Mouse (Mus musculus) embryonic fibroblast, embryonic 13.5 days (primary cell): ENCODE data around the gene Atp6v1a. TPM values are rescaled to one million over a fixed set of nuclear protein-coding genes. Genes with fewer than 3 reads are reported as not detected.

Source experiments
- H3K27ac ChIP-seq: 2 replicates; pipeline ENCODE4 v1.5.1; 2012; ENCODE audit warnings: low read length, control low read depth, inconsistent platforms; ENCODE audit not compliant: insufficient read depth
- H3K4me1 ChIP-seq: 2 replicates; pipeline ENCODE4 v1.6.1; 2011; ENCODE audit warnings: low read length; ENCODE audit not compliant: control insufficient read depth, insufficient read depth
- H3K4me3 ChIP-seq: 2 replicates; pipeline ENCODE4 v1.5.1; 2011; ENCODE audit warnings: mild to moderate bottlenecking, control low read depth, low read length; ENCODE audit not compliant: insufficient read depth
- CTCF ChIP-seq: IDR thresholded peaks from 2 replicates; pipeline ENCODE4 v1.5.1; 2011; ENCODE audit warnings: mild to moderate bottlenecking, control low read depth, low read length, moderate library complexity, borderline replicate concordance; ENCODE audit not compliant: insufficient read depth
- POLR2A ChIP-seq: IDR thresholded peaks from 2 replicates; pipeline ENCODE4 v1.6.1; 2011; ENCODE audit warnings: low read depth, mild to moderate bottlenecking, control low read depth, low read length, moderate library complexity
- polyA plus RNA-seq: library from polyadenylated mRNA; stranded (reverse); fragments of >200 nt; gene quantifications from 2 replicates; pipeline ENCODE4 v1.2.4, GENCODE M21; 2011; ENCODE audit warnings: low read depth; ENCODE audit not compliant: missing spikeins, insufficient read length

Gene Atp6v1a
- polyA plus RNA-seq, 1 experiment, result 82.2 TPM

DNA sequence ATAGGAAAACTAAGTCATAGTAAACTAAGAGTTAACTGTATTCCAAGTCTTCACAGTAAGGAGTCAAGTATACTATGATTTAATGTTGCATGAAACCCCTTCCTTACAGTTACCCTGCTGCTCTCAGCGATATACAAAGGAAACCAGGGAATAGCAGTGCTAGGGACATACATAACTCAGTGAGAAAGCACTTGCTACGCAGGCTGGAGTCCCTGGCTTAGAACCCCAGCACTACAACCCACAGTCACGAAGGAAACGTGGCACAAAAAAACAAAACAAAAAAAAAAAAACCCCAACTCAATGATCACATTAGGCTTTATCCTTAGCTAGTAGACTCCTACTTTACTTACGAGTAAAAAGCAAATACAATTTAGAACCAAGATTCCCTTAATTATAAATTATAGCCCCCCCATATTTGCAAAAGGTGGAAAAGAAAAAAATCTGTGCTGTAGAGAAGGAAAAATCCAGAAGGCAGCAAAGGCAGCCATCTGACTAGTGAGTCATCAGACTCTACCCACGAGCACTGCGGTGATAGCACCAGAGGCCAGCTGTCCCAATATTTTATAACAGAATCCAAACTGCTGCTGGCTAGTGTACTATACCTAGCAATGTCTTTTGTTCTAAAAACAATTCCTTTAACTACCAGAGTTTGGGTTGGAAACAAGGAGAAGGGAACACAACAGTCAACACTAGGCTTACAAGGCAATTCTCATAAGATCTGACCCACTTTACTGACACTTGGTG is 16.4 kb downstream of the Atp6v1a start:
- H3K4me1 ChIP-seq, result peaks cover 7% of the 10 kb centered on the region
- TF ChIP-seq POLR2A, result no peak
- TF ChIP-seq CTCF, result no peak
- H3K4me3 ChIP-seq, result no peak overlapping the region
- H3K27ac ChIP-seq, result peak overlapping the region; percentile 34

DNA sequence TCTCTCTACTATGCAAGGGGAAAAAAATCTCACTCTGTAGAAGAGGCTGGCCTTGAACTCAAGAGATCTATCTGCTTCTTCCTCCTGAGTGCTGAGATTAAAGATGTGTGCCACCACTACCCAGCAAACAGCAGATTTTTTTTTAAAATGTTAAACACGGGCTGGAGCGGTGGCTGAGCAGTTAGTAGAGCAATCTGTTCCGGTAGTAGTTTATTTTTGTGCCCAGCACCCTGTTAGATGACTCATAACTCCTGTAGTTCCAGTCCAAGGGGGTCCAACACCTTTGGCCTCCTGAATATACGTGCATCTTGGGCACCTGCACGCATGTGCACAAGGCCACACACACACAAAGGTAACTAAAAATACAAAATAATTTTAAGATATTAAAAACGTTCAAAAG is 16.9 kb downstream of the Atp6v1a start:
- TF ChIP-seq POLR2A, result no peak
- TF ChIP-seq CTCF, result no peak
- H3K4me3 ChIP-seq, result no peak overlapping the region
- H3K4me1 ChIP-seq, result peaks cover 7% of the 10 kb centered on the region
- H3K27ac ChIP-seq, result peak overlapping the region; percentile 34

GRCm38 (mm10) chr16:44122122-44122521 is 17.4 kb downstream of the Atp6v1a start:
- Histone ChIP-seq H3K4me1 (peaks cover 7% of the 10 kb centered on the region), H3K4me3 (no peak overlapping the region), H3K27ac (no peak overlapping the region)
- TF ChIP-seq POLR2A (no peak), CTCF (no peak)

- TF ChIP-seq POLR2A (no peak), CTCF (no peak)
- H3K4me3 ChIP-seq, result no peak overlapping the region
- no peak overlapping the region for H3K27ac ChIP-seq
- peaks cover 5% of the 10 kb centered on the region for H3K4me1 ChIP-seq
Measured at GRCm38 (mm10) chr16:44119753-44120501, 19.6 kb downstream of the Atp6v1a start.

DNA sequence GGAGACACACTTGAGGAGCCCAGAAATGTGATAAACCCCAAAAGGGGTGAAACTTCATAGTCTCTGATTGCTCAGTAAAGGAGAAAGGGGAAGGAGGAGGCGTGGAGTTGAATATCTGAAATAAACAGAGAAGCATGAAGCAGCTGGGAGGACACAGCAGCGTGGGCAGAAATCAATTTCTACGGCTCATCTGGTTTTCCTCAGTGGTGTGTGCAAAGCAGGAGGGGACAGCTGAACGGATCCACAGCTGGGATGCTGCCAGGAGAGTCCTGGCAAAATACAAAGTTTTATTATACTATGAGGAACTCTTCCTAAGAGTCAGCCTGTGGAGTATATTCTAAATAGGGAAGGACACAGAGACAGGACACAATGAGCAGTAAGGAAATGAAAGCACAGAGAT is 30.5 kb downstream of the Atp6v1a start:
- TF ChIP-seq CTCF (no peak), POLR2A (no peak)
- Histone ChIP-seq H3K4me3 (no peak overlapping the region), H3K27ac (no peak overlapping the region), H3K4me1 (no peaks in the 10 kb centered on the region; the same call in 1 of the 2 replicates)

DNA sequence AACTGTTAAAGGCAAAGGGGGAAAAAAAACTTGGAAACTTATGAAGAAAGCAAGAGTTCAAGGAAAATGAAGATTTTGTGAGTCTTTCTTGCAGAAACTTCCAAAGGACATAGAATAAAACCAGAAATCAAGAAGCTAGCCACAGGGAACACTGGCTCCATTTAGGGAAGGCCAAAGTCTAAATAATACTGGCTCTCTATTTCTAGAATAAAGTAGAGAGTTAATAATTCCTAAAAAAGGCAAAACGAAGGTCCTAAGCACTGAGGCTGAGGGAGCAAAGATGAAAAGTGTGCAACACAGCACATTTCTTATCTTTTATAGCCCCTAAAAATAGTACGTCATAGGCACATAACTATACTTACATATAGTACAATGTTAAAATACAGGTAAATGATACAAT is 34.3 kb downstream of the Atp6v1a start:
- Histone ChIP-seq H3K27ac (0 out of 2 replicates have a peak overlapping the region, but pooled peaks have one; percentile 38), H3K4me3 (no peak overlapping the region), H3K4me1 (peaks cover 4% of the 10 kb centered on the region)
- TF ChIP-seq POLR2A, result no peak
- TF ChIP-seq CTCF, result no peak

DNA sequence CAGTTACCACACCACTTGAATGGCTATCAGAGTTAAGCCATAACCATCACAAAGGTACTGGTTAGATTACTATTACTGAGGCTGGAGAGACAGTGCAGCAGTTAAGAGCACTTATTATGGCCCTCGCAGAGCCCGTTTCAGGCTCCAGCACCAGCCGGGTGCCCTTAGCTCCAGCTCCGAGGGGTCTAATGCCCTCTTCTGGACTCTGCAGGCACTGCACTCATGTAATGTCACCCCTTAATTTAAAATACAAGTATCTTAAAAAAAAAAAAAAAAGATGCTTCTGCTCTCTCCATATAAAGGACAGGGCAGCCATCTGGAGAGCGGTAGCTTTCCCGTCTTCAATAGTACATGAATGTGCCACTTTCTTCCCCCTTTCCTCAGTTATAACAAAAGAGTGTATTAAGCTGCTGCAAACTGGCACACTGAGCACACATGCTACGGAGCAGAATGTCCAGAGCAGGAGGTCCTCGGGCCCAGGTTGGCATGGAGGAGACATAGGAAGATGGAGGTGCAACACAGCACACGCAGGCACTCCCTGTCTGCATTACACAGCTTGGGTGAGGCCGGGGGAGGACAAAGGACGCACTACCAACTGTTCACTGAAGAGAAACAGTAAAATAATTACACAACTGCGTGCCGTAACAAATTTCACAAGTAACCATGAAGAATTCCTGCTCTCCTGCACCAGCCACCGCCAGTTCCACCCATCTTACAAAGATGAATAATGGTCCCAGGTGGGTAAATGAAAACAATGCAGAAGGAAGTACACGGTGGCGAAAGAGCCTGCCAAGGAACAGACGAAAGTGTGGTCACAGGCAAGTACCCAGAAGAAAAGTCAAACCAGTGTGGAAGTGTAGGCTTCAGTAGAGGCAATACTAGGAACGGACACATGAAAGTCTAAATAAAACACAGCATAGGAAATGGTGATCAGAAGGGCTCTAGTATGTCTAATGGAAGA is 35.4 kb downstream of the Atp6v1a start:
- H3K27ac ChIP-seq, result peak overlapping the region; percentile 15
- no peak overlapping the region for H3K4me3 ChIP-seq
- peaks cover 4% of the 10 kb centered on the region for H3K4me1 ChIP-seq
- no peak for TF ChIP-seq CTCF
- TF ChIP-seq POLR2A, result no peak

DNA sequence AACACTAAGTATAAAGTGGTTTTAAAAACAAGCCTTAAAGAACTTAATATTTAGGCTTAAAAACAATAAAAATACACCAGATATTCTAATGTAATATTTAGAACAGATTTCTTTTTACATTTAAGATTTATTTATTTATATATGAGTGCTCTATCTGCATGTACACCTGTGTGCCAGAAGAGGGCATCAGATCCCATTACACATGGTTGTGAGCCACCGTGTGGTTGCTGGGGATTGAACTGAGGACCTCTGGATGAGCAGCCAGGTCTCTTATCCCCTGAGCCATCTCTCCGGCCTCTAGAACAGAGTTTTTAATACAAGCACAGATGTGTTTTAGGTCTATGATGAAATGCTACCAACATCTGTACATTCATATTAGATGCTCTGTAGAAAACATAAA is 36.6 kb downstream of the Atp6v1a start:
- H3K27ac ChIP-seq, result no peak overlapping the region
- no peak for TF ChIP-seq POLR2A
- H3K4me3 ChIP-seq, result no peak overlapping the region
- peaks cover 4% of the 10 kb centered on the region for H3K4me1 ChIP-seq

DNA sequence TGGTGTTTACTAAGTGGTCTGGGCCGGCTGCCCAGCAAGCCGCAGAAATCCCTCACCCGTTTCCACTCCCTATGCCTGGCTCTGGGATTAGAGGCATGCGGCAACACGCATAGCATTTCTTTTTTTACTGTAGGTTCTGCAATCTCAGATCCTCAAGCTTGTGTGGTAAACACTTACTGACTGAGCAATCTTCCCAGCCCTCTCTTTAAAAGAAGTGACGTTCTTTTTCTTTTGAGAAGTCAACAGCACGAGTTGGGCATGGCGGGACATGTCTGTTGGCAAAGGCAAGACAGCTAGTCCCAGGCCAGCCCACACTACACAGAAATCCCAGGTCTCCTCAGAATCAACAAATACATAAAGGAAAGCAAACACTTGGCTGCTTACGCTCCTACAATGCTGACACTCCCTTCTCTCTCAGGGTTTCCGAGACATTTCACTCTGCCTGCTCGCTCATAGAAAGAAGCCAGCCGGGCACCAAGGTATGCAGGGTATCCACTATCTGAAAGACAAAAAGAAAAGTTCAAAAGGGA is 38.3 kb downstream of the Atp6v1a start:
- Histone ChIP-seq H3K4me3 (no peak overlapping the region), H3K4me1 (peaks cover 4% of the 10 kb centered on the region), H3K27ac (peak overlapping the region; percentile 70; the same call in 1 of the 2 replicates)
- TF ChIP-seq CTCF (no peak), POLR2A (no peak)
